Mouse (Mus musculus): Measurements from ENCODE around the gene Rlf.

GRCm38 (mm10) chr4:121225177-121225576 is 10.3 kb upstream of the Rlf start:
- no peak for TF ChIP-seq CTCF (IDR thresholded peaks at IDR 0.05; ENCODE audit: borderline replicate concordance, control insufficient read depth, extremely low read depth, insufficient read depth, low read length, poor library complexity)
- no peak for TF ChIP-seq POLR2A (IDR thresholded peaks at IDR 0.05; ENCODE audit: control insufficient read depth, extremely low read depth, insufficient read depth, low read length, poor library complexity)
